Mouse (Mus musculus) cerebellum, adult 2 months (tissue): Measurements from ENCODE around the gene Fbxw8. TPM values are rescaled to one million over a fixed set of nuclear protein-coding genes. Genes with fewer than 3 reads are reported as not detected.

Experiments used
- DNase-seq, 2 experiments: peaks; one replicate each; pipeline ENCODE4 v3.0.0; 2021
- H3K27ac ChIP-seq: fragments of 200-500 bp; 2 replicates; pipeline ENCODE4 v1.5.1; 2012; ENCODE audit warnings: low read length, control low read depth, inconsistent platforms; ENCODE audit not compliant: insufficient read depth
- H3K27me3 ChIP-seq: fragments of 200-500 bp; 2 replicates; pipeline ENCODE4 v1.6.1; 2012; ENCODE audit warnings: inconsistent platforms, mild to moderate bottlenecking, low read length, moderate library complexity; ENCODE audit not compliant: control insufficient read depth, insufficient read depth
- H3K4me1 ChIP-seq: fragments of 200-500 bp; 2 replicates; pipeline ENCODE4 v1.6.1; 2011; ENCODE audit warnings: low read length; ENCODE audit not compliant: control insufficient read depth, insufficient read depth
- H3K4me3 ChIP-seq: fragments of 200-500 bp; replicated peaks from 2 replicates; pipeline ENCODE3; 2011; ENCODE audit warnings: mild to moderate bottlenecking, low read depth, low read length, control low read depth; ENCODE audit not compliant: insufficient read depth
- CTCF ChIP-seq: fragments of 200-500 bp; IDR thresholded peaks from 2 replicates; pipeline ENCODE4 v1.5.1; 2011; ENCODE audit warnings: low read depth, mild to moderate bottlenecking, control low read depth, low read length, moderate library complexity, borderline replicate concordance; ENCODE audit not compliant: insufficient read depth
- POLR2A ChIP-seq: fragments of 200-500 bp; IDR thresholded peaks from 2 replicates; pipeline ENCODE4 v1.6.1; 2011; ENCODE audit warnings: low read length, control low read depth, borderline replicate concordance; ENCODE audit not compliant: insufficient read depth
- WGBS: fragments of 180-500 bp; shearing (Covaris S2); methylation state at CpG from one replicate; pipeline ENCODE4 v1.1.7; 2018; 5-methylcytosine and 5-hydroxymethylcytosine counted together
- polyA plus RNA-seq: library from polyadenylated mRNA; depleted of rRNA; stranded (reverse); fragments of >200 nt; gene quantifications from 2 replicates; pipeline ENCODE4 v1.2.3, GENCODE M21; 2012; rRNA removed

The Fbxw8 gene
- polyA plus RNA-seq, result 42.8 and 46.2 TPM in 2 replicates

GRCm38 (mm10) chr5:118154839-118155564, at the start of gene Fbxw8:
Gene Fbxw8 (minus strand): TSS chr5:118155464.
- Histone ChIP-seq H3K4me1 (peaks cover 2% of the 10 kb centered on the region; the same call in 1 of the 2 replicates), H3K27me3 (no peaks in the 10 kb centered on the region), H3K4me3 (peak within 1 kb of the TSS; percentile 72), H3K27ac (no peak within 1 kb of the TSS)
- TF ChIP-seq CTCF (no peak), POLR2A (peak; percentile 77)
- under 1% methylated on average over 67 of the region's 67 CpGs for WGBS
- peak; percentile 84 to 89 for DNase-seq

GRCm38 (mm10) chr5:118204675-118205440, 49.6 kb upstream of the Fbxw8 start:
- Histone ChIP-seq H3K27ac (no peak overlapping the region), H3K27me3 (no peaks in the 10 kb centered on the region), H3K4me1 (no peaks in the 10 kb centered on the region), H3K4me3 (no peak overlapping the region)
- TF ChIP-seq POLR2A (no peak), CTCF (no peak)
- DNase-seq, result no peak
- WGBS, result 66% methylated on average over 16 of the region's 16 CpGs

- WGBS, result 90% methylated on average over 5 of the region's 5 CpGs
- Histone ChIP-seq H3K4me3 (no peak overlapping the region), H3K27ac (no peak overlapping the region), H3K27me3 (no peaks in the 10 kb centered on the region), H3K4me1 (no peaks in the 10 kb centered on the region)
- no peak for DNase-seq
- TF ChIP-seq POLR2A, result no peak
- no peak for TF ChIP-seq CTCF
Measured at GRCm38 (mm10) chr5:118199670-118200069, 44.4 kb upstream of the Fbxw8 start.

- H3K4me3 ChIP-seq, result no peak overlapping the region
Measured at GRCm38 (mm10) chr5:118197421-118197820, 42.2 kb upstream of the Fbxw8 start.

GRCm38 (mm10) chr5:118192221-118192620, 37.0 kb upstream of the Fbxw8 start:
- H3K4me3 ChIP-seq, result no peak overlapping the region
- WGBS, result 10% methylated on average over 18 of the region's 18 CpGs

More at GRCm38 (mm10) chr5:118197421-118197820, 42.2 kb upstream of the Fbxw8 start:
- no peak for DNase-seq
- WGBS, result 40% methylated on average over 13 of the region's 13 CpGs
- Histone ChIP-seq H3K27ac (no peak overlapping the region), H3K4me1 (peaks cover 6% of the 10 kb centered on the region; the same call in 1 of the 2 replicates), H3K27me3 (no peaks in the 10 kb centered on the region)
- TF ChIP-seq CTCF (no peak), POLR2A (no peak)

GRCm38 (mm10) chr5:118190491-118190890, 35.2 kb upstream of the Fbxw8 start:
- Histone ChIP-seq H3K27me3 (no peaks in the 10 kb centered on the region), H3K27ac (no peak overlapping the region), H3K4me1 (peaks cover 17% of the 10 kb centered on the region), H3K4me3 (no peak overlapping the region)
- WGBS, result 54% methylated on average over 9 of the region's 9 CpGs
- no peak for DNase-seq
- TF ChIP-seq CTCF (no peak), POLR2A (no peak)

More at GRCm38 (mm10) chr5:118192221-118192620, 37.0 kb upstream of the Fbxw8 start:
- Histone ChIP-seq H3K4me1 (peaks cover 17% of the 10 kb centered on the region), H3K27ac (no peak overlapping the region), H3K27me3 (no peaks in the 10 kb centered on the region)
- DNase-seq, result peak; percentile 44 to 48
- no peak for TF ChIP-seq POLR2A
- no peak for TF ChIP-seq CTCF

GRCm38 (mm10) chr5:118188356-118188755, 33.1 kb upstream of the Fbxw8 start:
- TF ChIP-seq CTCF, result no peak
- no peak for TF ChIP-seq POLR2A
- DNase-seq, result no peak
- 42% methylated on average over 6 of the region's 6 CpGs for WGBS
- H3K27me3 ChIP-seq, result no peaks in the 10 kb centered on the region
- H3K27ac ChIP-seq, result no peak overlapping the region
- H3K4me3 ChIP-seq, result no peak overlapping the region
- H3K4me1 ChIP-seq, result peaks cover 17% of the 10 kb centered on the region
